Mouse (Mus musculus) ES-E14 (cell line): ENCODE measurements around the gene Tmem167. TPM values are rescaled to one million over a fixed set of nuclear protein-coding genes. Genes with fewer than 3 reads are reported as not detected.

ENCODE experiments used
- DNase-seq: peaks from one replicate; pipeline ENCODE4 v3.0.0-alpha.2; 2013; ENCODE audit warnings: low read depth, low spot score
- H3K27ac ChIP-seq: 2 replicates; pipeline ENCODE4 v1.5.1; 2012; ENCODE audit warnings: low read depth, mild to moderate bottlenecking, low read length, moderate library complexity, mixed read lengths; ENCODE audit not compliant: poor library complexity, insufficient read depth, severe bottlenecking
- H3K36me3 ChIP-seq: 2 replicates; pipeline ENCODE4 v1.6.1; 2012; ENCODE audit warnings: mild to moderate bottlenecking, low read length, moderate library complexity, mixed read lengths; ENCODE audit not compliant: control insufficient read depth, poor library complexity, insufficient read depth, severe bottlenecking
- H3K4me1 ChIP-seq, 2 experiments: fragments of 150-350 bp in 1 of 2; sonication (generic) in 1 of 2; 2 replicates each; pipeline ENCODE4 v1.6.1; 2012; ENCODE audit warnings: low read length in 2 of 2, mild to moderate bottlenecking in 1 of 2, mixed read lengths in 1 of 2; ENCODE audit not compliant: control insufficient read depth in 2 of 2, insufficient read depth in 2 of 2, poor library complexity in 1 of 2
- H3K4me3 ChIP-seq, 2 experiments: fragments of 150-350 bp in 1 of 2; sonication (generic) in 1 of 2; 2 replicates each; pipeline ENCODE4 v1.5.1; 2012; ENCODE audit warnings: low read length in 2 of 2, low read depth in 1 of 2, mild to moderate bottlenecking in 1 of 2, mixed read lengths in 1 of 2; ENCODE audit not compliant: insufficient read depth in 1 of 2, poor library complexity in 1 of 2, severe bottlenecking in 1 of 2
- H3K9ac ChIP-seq: 2 replicates; pipeline ENCODE4 v1.6.1; 2012; ENCODE audit warnings: low read depth, mild to moderate bottlenecking, low read length, mixed read lengths; ENCODE audit not compliant: poor library complexity, insufficient read depth, severe bottlenecking
- H3K9me3 ChIP-seq: fragments of 150-350 bp; sonication (generic); 2 replicates; pipeline ENCODE4 v1.6.1; 2012; ENCODE audit warnings: low read depth, mild to moderate bottlenecking, low read length; ENCODE audit not compliant: control insufficient read depth, insufficient read depth
- CHD2 ChIP-seq: IDR thresholded peaks from 2 replicates; pipeline ENCODE4 v1.6.1; 2014; ENCODE audit warnings: mild to moderate bottlenecking, low read depth, low read length, inconsistent platforms
- HCFC1 ChIP-seq: IDR thresholded peaks from 2 replicates; pipeline ENCODE4 v1.6.1; 2012; ENCODE audit warnings: low read length, inconsistent platforms, borderline replicate concordance; ENCODE audit not compliant: insufficient read depth
- MAFK ChIP-seq: IDR thresholded peaks from 2 replicates; pipeline ENCODE4 v1.6.1; 2014; ENCODE audit warnings: mild to moderate bottlenecking, low read depth, low read length, inconsistent platforms; ENCODE audit not compliant: insufficient read depth
- ZC3H11A ChIP-seq: IDR thresholded peaks from 2 replicates; pipeline ENCODE4 v1.6.1; 2012; ENCODE audit warnings: low read depth, mild to moderate bottlenecking, inconsistent platforms, low read length, borderline replicate concordance
- ZNF384 ChIP-seq: IDR thresholded peaks from 2 replicates; pipeline ENCODE4 v1.6.1; 2012; ENCODE audit warnings: low read depth, low read length, inconsistent platforms
- in situ Hi-C, 2 experiments: fragments of 600-800 bp; cut with MboI; formaldehyde crosslinking; loops; one replicate each; pipeline ENCODE4 v1.15.1; 2025; ENCODE audit warnings: low sequenced_read_pairs in 2 of 2, inconsistent platforms in 1 of 2; ENCODE audit not compliant: unreplicated experiment in 2 of 2
- total RNA-seq: library from RNA; depleted of rRNA; stranded (reverse); fragments of 300-350 nt; gene quantifications from 2 replicates; pipeline ENCODE4 v1.2.3, GENCODE M21; 2012

Gene Tmem167
- total RNA-seq, 1 experiment, result 35.0 TPM

- H3K36me3 ChIP-seq, result no peaks in the 10 kb centered on the region
- H3K9ac ChIP-seq, result no peak overlapping the region
- in situ Hi-C loops, result no loop called here
- H3K4me1 ChIP-seq, result no peaks in the 10 kb centered on the region
- DNase-seq, result no peak
- no peak overlapping the region for H3K4me3 ChIP-seq
- H3K27ac ChIP-seq, result no peak overlapping the region
- TF ChIP-seq ZC3H11A (no peak), HCFC1 (no peak)
- H3K9me3 ChIP-seq, result no peaks in the 10 kb centered on the region
These were observed 75.2 kb downstream of the Tmem167 start for GRCm38 (mm10) chr13:90164147-90164546.

DNA sequence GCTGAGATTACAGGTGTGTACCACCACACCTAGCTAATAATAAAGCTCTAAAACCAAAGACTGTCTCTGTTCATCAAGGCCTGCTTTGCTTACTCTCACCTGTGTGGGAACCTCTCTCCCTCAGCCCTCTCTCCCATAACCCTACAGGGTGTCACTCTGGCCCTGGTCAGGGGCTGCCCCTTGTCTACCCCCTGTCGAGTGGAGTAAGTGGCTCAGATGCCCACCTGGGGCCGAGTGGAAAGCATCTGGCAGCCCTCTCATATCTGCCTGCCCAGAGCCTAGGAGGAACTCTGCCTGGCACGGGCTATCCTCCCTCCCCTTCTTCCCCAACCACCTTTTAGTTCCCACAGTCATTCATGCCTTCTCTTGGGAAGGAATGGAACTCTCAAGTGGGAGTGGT lies 78.1 kb downstream of the Tmem167 start:
- Histone ChIP-seq H3K27ac (no peak overlapping the region), H3K9me3 (no peaks in the 10 kb centered on the region), H3K4me1 (no peaks in the 10 kb centered on the region), H3K9ac (no peak overlapping the region), H3K4me3 (no peak overlapping the region), H3K36me3 (no peaks in the 10 kb centered on the region)
- no peak for TF ChIP-seq ZNF384
- no peak for TF ChIP-seq HCFC1
- no peak for TF ChIP-seq MAFK
- TF ChIP-seq ZC3H11A, result no peak
- no peak for TF ChIP-seq CHD2
- in situ Hi-C loops, result no loop called here
- no peak for DNase-seq

GRCm38 (mm10) chr13:90170100-90170781 lies 81.3 kb downstream of the Tmem167 start:
- Histone ChIP-seq H3K4me3 (no peak overlapping the region), H3K9me3 (no peaks in the 10 kb centered on the region), H3K36me3 (no peaks in the 10 kb centered on the region), H3K27ac (no peak overlapping the region), H3K9ac (no peak overlapping the region), H3K4me1 (no peaks in the 10 kb centered on the region)
- in situ Hi-C loops, result no loop called here
- DNase-seq, result no peak
- TF ChIP-seq ZNF384 (no peak), CHD2 (no peak), MAFK (no peak), HCFC1 (no peak), ZC3H11A (no peak)

GRCm38 (mm10) chr13:90170782-90171179 lies 81.9 kb downstream of the Tmem167 start:
- in situ Hi-C loops, result no loop called here
- H3K9ac ChIP-seq, result no peak overlapping the region

DNA sequence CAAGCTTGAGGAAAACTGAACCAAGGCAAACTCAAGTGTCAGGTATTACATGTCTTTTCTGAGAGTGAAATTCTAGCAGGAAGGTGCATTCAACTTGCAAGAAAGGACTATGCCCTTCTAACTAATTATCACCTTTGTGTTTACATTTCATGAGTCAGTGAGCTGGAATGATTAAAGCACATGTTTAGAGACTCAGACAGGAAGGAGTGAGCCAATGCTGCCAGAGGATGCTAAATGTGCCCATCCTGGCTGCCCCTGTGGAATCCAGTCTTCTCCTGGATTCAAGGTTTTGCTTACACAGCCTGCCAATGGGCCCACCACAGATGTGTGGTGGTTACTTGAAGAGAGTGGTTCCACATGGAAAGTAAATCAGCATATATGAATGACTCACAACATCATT lies 82.5 kb downstream of the Tmem167 start:
- TF ChIP-seq MAFK (no peak), CHD2 (no peak), ZC3H11A (no peak), HCFC1 (no peak), ZNF384 (no peak)
- DNase-seq, result no peak
- no peak overlapping the region for H3K9ac ChIP-seq
- no peak overlapping the region for H3K27ac ChIP-seq
- no peaks in the 10 kb centered on the region for H3K9me3 ChIP-seq
- H3K4me1 ChIP-seq, result peaks cover 0 to 4% of the 10 kb centered on the region in 2 experiments; a peak in 1 of 4 replicates
- H3K4me3 ChIP-seq, result no peak overlapping the region
- in situ Hi-C loops, result no loop called here
- H3K36me3 ChIP-seq, result no peaks in the 10 kb centered on the region

More at GRCm38 (mm10) chr13:90170782-90171179, 81.9 kb downstream of the Tmem167 start:
- Histone ChIP-seq H3K4me1 (peaks cover 0 to 2% of the 10 kb centered on the region in 2 experiments; a peak in 1 of 4 replicates), H3K4me3 (no peak overlapping the region), H3K36me3 (no peaks in the 10 kb centered on the region), H3K9me3 (no peaks in the 10 kb centered on the region), H3K27ac (no peak overlapping the region)
- no peak for DNase-seq
- no peak for TF ChIP-seq CHD2
- TF ChIP-seq HCFC1, result no peak
- no peak for TF ChIP-seq ZNF384
